Mouse (Mus musculus) liver, postnatal 0 days (tissue): Measurements from ENCODE around the gene Gpr87. TPM values are rescaled to one million over a fixed set of nuclear protein-coding genes. Genes with fewer than 3 reads are reported as not detected.

ENCODE experiments used
- ATAC-seq: fragments of 200-750 bp; cut with Nextera tagmentation; 2 replicates; pipeline ENCODE4 v1.8.0; 2017; ENCODE audit warnings: mild to moderate bottlenecking, moderate library complexity
- DNase-seq: peaks from one replicate; pipeline ENCODE4 v3.0.0-alpha.2; 2016
- H3K27ac ChIP-seq: fragments of 300-500 bp; sonication (generic); 2 replicates; pipeline ENCODE4 v1.5.1; 2014; ENCODE audit warnings: antibody characterized with exemption, moderate library complexity, mild to moderate bottlenecking, low read depth
- H3K27me3 ChIP-seq: fragments of 300-500 bp; sonication (generic); 2 replicates; pipeline ENCODE4 v1.6.1; 2014; ENCODE audit warnings: low read length, control low read depth, mixed read lengths; ENCODE audit not compliant: insufficient read depth
- H3K36me3 ChIP-seq: fragments of 300-500 bp; sonication (generic); replicated peaks from 2 replicates; pipeline ENCODE4 v1.6.1; 2014; ENCODE audit warnings: mild to moderate bottlenecking, control low read depth, low read length, moderate library complexity, mixed read lengths; ENCODE audit not compliant: insufficient read depth
- H3K4me1 ChIP-seq: fragments of 300-500 bp; sonication (generic); 2 replicates; pipeline ENCODE4 v1.6.1; 2014; ENCODE audit warnings: antibody characterized with exemption, mild to moderate bottlenecking, control low read depth; ENCODE audit not compliant: insufficient read depth
- H3K4me2 ChIP-seq: fragments of 300-500 bp; sonication (generic); 2 replicates; pipeline ENCODE4 v1.6.1; 2014; ENCODE audit warnings: low read depth, mild to moderate bottlenecking, low read length, moderate library complexity, mixed read lengths
- H3K4me3 ChIP-seq: fragments of 300-500 bp; sonication (generic); 2 replicates; pipeline ENCODE4 v1.5.1; 2014; ENCODE audit warnings: low read depth, low read length
- H3K9ac ChIP-seq: fragments of 300-500 bp; sonication (generic); replicated peaks from 2 replicates; pipeline ENCODE4 v1.6.1; 2014; ENCODE audit warnings: mild to moderate bottlenecking, moderate library complexity
- H3K9me3 ChIP-seq: fragments of 300-500 bp; sonication (generic); 2 replicates; pipeline ENCODE4 v1.6.1; 2016; ENCODE audit warnings: mild to moderate bottlenecking, control low read depth, low read length, mixed read lengths
- CTCF ChIP-seq: sonication (generic); IDR thresholded peaks from 2 replicates; pipeline ENCODE4 v1.5.1; 2016; ENCODE audit warnings: antibody characterized with exemption, low read depth
- EP300 ChIP-seq: IDR thresholded peaks from 2 replicates; pipeline ENCODE4 v1.6.1; 2016; ENCODE audit warnings: antibody characterized with exemption, low read depth, mild to moderate bottlenecking
- WGBS: fragments of 180-500 bp; shearing (Covaris S2); extraction: QIAGEN DNeasy Blood & Tissue Kit; methylation state at CpG from one replicate; pipeline ENCODE4 v1.1.7; 2014; ENCODE audit not compliant: insufficient replicate concordance; 5-methylcytosine and 5-hydroxymethylcytosine counted together
- polyA plus RNA-seq: library from polyadenylated mRNA; unstranded; fragments of >200 nt; fragmentation: Nextera tagmentation; extraction: Ambion mirVana; gene quantifications from 2 replicates; pipeline ENCODE4 v1.2.1, GENCODE M21; 2015

Gene Gpr87
- polyA plus RNA-seq, 1 experiment from 2014 or later, result not detected

GRCm38 (mm10) chr3:59197329-59197948 is 2.5 kb upstream of the Gpr87 start:
- Histone ChIP-seq H3K4me2 (no peak overlapping the region), H3K36me3 (no peaks in the 10 kb centered on the region), H3K4me1 (peaks cover 7% of the 10 kb centered on the region; the same call in 1 of the 2 replicates), H3K9ac (no peak overlapping the region), H3K9me3 (no peaks in the 10 kb centered on the region), H3K4me3 (no peak overlapping the region), H3K27me3 (no peaks in the 10 kb centered on the region), H3K27ac (no peak overlapping the region)
- ATAC-seq (no peak), DNase-seq (no peak)
- WGBS, result 68% methylated on average over 4 of the region's 4 CpGs
- TF ChIP-seq CTCF (no peak), EP300 (no peak)

- no peak for TF ChIP-seq CTCF
- no peak for TF ChIP-seq EP300
- Histone ChIP-seq H3K27me3 (no peaks in the 10 kb centered on the region), H3K36me3 (no peaks in the 10 kb centered on the region), H3K27ac (no peak overlapping the region), H3K9me3 (no peaks in the 10 kb centered on the region), H3K9ac (no peak overlapping the region), H3K4me2 (no peak overlapping the region), H3K4me1 (no peaks in the 10 kb centered on the region), H3K4me3 (no peak overlapping the region)
- WGBS, result 87% methylated on average over 7 of the region's 7 CpGs
- ATAC-seq (no peak), DNase-seq (no peak)
Observed at GRCm38 (mm10) chr3:59194099-59194498, 805 bp downstream of the Gpr87 start.

DNA sequence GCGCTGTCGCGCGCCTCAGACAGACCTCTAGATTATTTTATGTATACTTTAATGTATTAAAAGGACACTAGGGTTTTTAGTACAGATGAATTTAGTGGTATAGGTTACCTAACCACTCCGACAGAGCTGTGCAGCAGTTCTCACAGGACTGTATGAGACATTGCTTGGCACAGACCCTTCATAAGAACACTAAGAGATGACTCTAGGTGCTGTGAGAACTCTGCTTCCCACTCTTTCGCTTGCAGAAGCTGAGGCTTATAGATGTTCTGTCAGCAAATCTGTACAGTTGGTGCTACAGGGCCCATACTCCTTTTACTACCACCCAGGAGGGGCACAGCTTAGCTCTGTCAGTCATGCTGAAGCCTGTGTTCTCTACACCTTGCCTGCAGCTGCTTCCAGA is 3.2 kb downstream of the Gpr87 start:
- H3K27me3 ChIP-seq, result no peaks in the 10 kb centered on the region
- TF ChIP-seq EP300 (no peak), CTCF (no peak)
- H3K4me1 ChIP-seq, result no peaks in the 10 kb centered on the region
- no peak overlapping the region for H3K27ac ChIP-seq
- H3K9me3 ChIP-seq, result no peaks in the 10 kb centered on the region
- no peak overlapping the region for H3K9ac ChIP-seq
- no peaks in the 10 kb centered on the region for H3K36me3 ChIP-seq
- WGBS, result 88% methylated on average over 6 of the region's 6 CpGs
- no peak overlapping the region for H3K4me2 ChIP-seq
- ATAC-seq (no peak), DNase-seq (no peak)
- H3K4me3 ChIP-seq, result no peak overlapping the region

DNA sequence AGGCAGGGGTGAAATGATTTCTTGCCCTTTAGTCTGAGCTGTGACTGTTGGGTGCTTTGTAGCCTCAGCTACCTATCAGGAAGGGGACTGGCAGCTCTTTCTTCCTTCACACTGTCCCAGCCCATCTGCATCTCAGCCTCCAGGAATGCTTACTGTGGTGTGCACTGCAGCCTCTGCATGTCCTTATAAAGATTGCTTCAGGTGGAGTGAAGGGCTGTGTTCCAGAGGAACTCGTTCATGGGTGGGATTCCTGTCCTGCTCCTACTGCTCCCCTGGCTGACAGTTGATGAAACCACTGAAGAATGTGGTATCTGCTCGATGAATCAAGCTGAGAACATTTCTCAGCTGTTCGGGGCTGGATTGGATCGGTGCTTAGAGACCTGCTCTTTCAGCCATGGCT is 7.6 kb downstream of the Gpr87 start:
- Histone ChIP-seq H3K4me3 (no peak overlapping the region), H3K4me2 (no peak overlapping the region), H3K36me3 (no peaks in the 10 kb centered on the region), H3K9ac (no peak overlapping the region), H3K4me1 (no peaks in the 10 kb centered on the region), H3K9me3 (no peaks in the 10 kb centered on the region), H3K27ac (no peak overlapping the region), H3K27me3 (no peaks in the 10 kb centered on the region)
- 72% methylated on average over 4 of the region's 4 CpGs for WGBS
- ATAC-seq (no peak), DNase-seq (no peak)
- TF ChIP-seq EP300, result no peak
- TF ChIP-seq CTCF, result no peak

DNA sequence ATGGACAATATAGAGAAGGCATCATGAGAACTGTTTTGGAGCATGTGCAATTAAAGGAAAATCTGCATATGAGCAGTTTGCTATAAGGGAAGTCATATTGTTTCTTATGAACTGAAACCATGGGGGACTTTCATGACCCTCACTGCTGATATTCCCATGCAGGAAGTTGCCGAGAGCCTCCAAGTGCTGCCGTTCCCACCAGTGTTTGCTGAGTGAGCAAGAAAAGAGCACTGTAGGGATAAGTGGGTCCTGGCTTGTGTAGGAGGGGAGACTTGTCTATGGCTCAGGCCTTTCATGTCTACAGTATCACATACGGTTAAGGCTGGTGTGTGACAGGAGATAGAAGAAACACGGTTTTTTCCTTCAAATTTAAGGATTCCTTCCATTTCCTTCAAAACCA is 9.2 kb downstream of the Gpr87 start:
- Histone ChIP-seq H3K4me3 (no peak overlapping the region), H3K4me1 (no peaks in the 10 kb centered on the region), H3K36me3 (no peaks in the 10 kb centered on the region), H3K27ac (no peak overlapping the region), H3K27me3 (no peaks in the 10 kb centered on the region), H3K4me2 (no peak overlapping the region), H3K9me3 (no peaks in the 10 kb centered on the region), H3K9ac (no peak overlapping the region)
- TF ChIP-seq CTCF (no peak), EP300 (no peak)
- ATAC-seq, result no peak
- DNase-seq, result no peak
- WGBS, result 69% methylated on average over 4 of the region's 4 CpGs

DNA sequence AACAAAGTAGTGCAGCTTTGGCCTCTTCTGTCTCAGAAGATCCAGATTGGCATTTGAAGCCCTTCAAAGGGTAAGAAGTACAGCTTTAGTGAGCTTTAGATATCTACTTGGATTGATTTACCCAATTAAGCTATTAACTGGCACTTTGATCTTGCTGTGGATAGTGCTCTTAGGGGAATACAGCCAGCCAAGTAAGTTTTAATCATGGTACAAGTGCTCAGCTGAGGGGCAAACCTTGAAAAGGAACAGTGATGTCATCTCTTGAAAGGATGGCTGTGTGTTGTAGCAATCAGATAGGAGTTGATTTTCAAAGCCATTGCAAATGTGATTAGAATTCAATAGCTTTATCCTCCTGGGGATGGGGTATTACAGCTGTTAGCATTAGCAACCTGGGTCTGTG is 12.8 kb downstream of the Gpr87 start:
- no peak overlapping the region for H3K4me2 ChIP-seq
- no peaks in the 10 kb centered on the region for H3K27me3 ChIP-seq
- TF ChIP-seq EP300 (no peak), CTCF (no peak)
- ATAC-seq (no peak), DNase-seq (no peak)
- no peak overlapping the region for H3K4me3 ChIP-seq
- H3K27ac ChIP-seq, result no peak overlapping the region
- H3K9me3 ChIP-seq, result no peaks in the 10 kb centered on the region
- peaks cover 2% of the 10 kb centered on the region; the same call in 1 of the 2 replicates for H3K4me1 ChIP-seq
- no peak overlapping the region for H3K9ac ChIP-seq
- H3K36me3 ChIP-seq, result no peaks in the 10 kb centered on the region

- Histone ChIP-seq H3K4me3 (no peak overlapping the region), H3K4me1 (peaks cover 7% of the 10 kb centered on the region; the same call in 1 of the 2 replicates), H3K4me2 (no peak overlapping the region), H3K27ac (no peak overlapping the region), H3K9me3 (no peaks in the 10 kb centered on the region), H3K36me3 (no peaks in the 10 kb centered on the region), H3K27me3 (no peaks in the 10 kb centered on the region), H3K9ac (no peak overlapping the region)
- DNase-seq (no peak), ATAC-seq (no peak)
- TF ChIP-seq CTCF (0 out of 2 replicates have a peak, but pooled peaks have one; percentile 12), EP300 (no peak)
- 62% methylated on average over 5 of the region's 5 CpGs for WGBS
Observed at GRCm38 (mm10) chr3:59181134-59181533, 13.8 kb downstream of the Gpr87 start.
